19 mouse cellular contexts compared by ENCODE assay signal in genomic region chr17:64297628-64298027, GRCm38 (mm10).
"Had no signal": no experiment of that assay in that cellular context is flagged by ENCODE, and none has a peak within 500 bp of the region (broad histone marks: within the 10 kb centered on the region; RNA-seq: fewer than 3 reads in every experiment).

No protein-coding gene starts in this region.

- H3K9ac ChIP-seq: limb, embryonic 12.5 days; limb, embryonic 15.5 days; liver, embryonic 14.5 days; liver, postnatal 0 days; lung, embryonic 14.5 days; midbrain, embryonic 12.5 days; stomach, embryonic 15.5 days had no signal

- DNase-seq: kidney, adult 2 months; kidney, postnatal 25 days; layer of hippocampus, adult 9-11 months; liver, postnatal 0 days; lung, embryonic 14.5 days; right cerebral cortex, postnatal 25 days; spleen, adult 18-20 months; thymus, postnatal 25 days had no signal

- H3K4me3 ChIP-seq: layer of hippocampus, adult 2 months; limb, embryonic 12.5 days; limb, embryonic 15.5 days; midbrain, embryonic 12.5 days; stomach, embryonic 15.5 days had no signal

- H3K4me1 ChIP-seq: limb, embryonic 12.5 days; limb, embryonic 15.5 days; midbrain, embryonic 12.5 days; stomach, embryonic 15.5 days had no signal

- H3K27me3 ChIP-seq: limb, embryonic 12.5 days; limb, embryonic 15.5 days; midbrain, embryonic 12.5 days; stomach, embryonic 15.5 days had no signal

- H3K9me3 ChIP-seq: limb, embryonic 12.5 days; limb, embryonic 15.5 days; midbrain, embryonic 12.5 days; stomach, embryonic 15.5 days had no signal

- ATAC-seq: liver, postnatal 0 days; lung, postnatal 0 days; midbrain, embryonic 16.5 days had no signal

- H3K4me2 ChIP-seq: limb, embryonic 12.5 days; limb, embryonic 15.5 days; liver, embryonic 11.5 days; lung, embryonic 14.5 days; midbrain, embryonic 12.5 days; stomach, embryonic 15.5 days had no signal

- H3K27ac ChIP-seq: kidney, postnatal 0 days; layer of hippocampus, adult 2 months; limb, embryonic 12.5 days; limb, embryonic 15.5 days; liver, embryonic 14.5 days; macrophage; midbrain, embryonic 12.5 days; stomach, embryonic 15.5 days had no signal
